Mouse (Mus musculus) C2C12 (cell line): ENCODE data around the gene Psd.

Source experiments
- MYOG ChIP-seq: IDR thresholded peaks from one replicate; pipeline ENCODE4 v1.6.1; 2011; ENCODE audit not compliant: control insufficient read depth, insufficient read length; ENCODE audit errors: extremely low read depth
- USF1 ChIP-seq: IDR thresholded peaks from one replicate; pipeline ENCODE4 v1.6.1; 2011; ENCODE audit warnings: low read depth, mild to moderate bottlenecking, control low read depth, moderate library complexity

DNA sequence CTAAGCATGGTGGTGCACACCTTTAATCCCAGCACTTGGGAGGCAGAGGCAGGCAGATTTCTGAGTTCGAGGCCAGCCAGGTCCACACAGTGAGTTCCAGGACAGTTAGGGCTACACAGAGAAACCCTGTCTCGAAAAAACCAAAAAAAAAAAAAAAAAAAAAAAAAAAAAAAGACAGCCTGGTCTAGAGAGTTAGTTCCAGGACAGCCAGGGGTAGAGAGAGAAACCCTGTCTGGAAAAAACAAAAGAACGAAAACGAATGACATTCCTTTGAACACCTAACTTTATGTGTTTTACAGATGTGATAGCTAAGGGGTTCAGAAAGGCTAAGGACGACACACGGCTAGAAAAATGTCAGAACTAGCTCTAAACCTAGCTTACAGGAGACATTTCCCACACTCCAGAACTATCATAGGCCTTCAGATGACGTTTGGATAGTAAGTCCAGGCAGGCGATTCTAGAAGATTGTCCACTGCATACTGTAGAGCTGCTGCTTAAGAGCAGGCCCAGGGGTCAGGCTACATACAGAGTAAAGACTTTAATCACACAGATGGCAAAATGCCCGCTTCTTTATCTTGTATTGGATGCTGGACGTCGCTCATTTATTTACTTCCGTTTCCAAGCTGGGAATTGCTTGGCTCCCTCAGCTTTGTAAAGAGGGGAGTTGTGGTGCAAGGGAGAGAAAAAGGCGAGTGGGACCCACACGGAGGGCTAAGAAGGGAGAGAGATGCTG, 21.1 kb upstream of the Psd start:
- TF ChIP-seq USF1 (no peak), MYOG (no peak)
